Mouse (Mus musculus): ENCODE measurements at regions not wholly inside any gene's neighbourhood (a gene's known extent, or its start where the extent isn't known, plus 50 kb on each side); places are given as distances from the start of the nearest gene placed in this dataset.
A peak's percentile ranks its signal among the peaks of the same experiment; 100 is the strongest.

GRCm38 (mm10) chr6:100517662-100518061, 153.3 kb downstream of the Shq1 start:
- no peaks in the 10 kb centered on the region for H3K9me3 ChIP-seq (replicated peaks)
- H3K36me3 ChIP-seq = no peaks in the 10 kb centered on the region
- H3K4me1 ChIP-seq (replicated peaks) = peaks cover 7% of the 10 kb centered on the region
- H3K27me3 ChIP-seq = peaks cover 30% of the 10 kb centered on the region
- H3K4me2 ChIP-seq = no peak overlapping the region
- 82% methylated on average over 6 of the region's 6 CpGs for WGBS
- H3K27ac ChIP-seq = no peak overlapping the region
- no peak overlapping the region for H3K9ac ChIP-seq
- H3K4me3 ChIP-seq = no peak overlapping the region
- ATAC-seq (replicated peaks; ENCODE audit: insufficient number of reproducible peaks, insufficient read depth, low FRiP score, low read depth) = no peak

GRCm38 (mm10) chr6:100512676-100513075, 158.3 kb downstream of the Shq1 start:
- WGBS = 50% methylated on average over 4 of the region's 4 CpGs

GRCm38 (mm10) chr6:100510676-100511075, 160.3 kb downstream of the Shq1 start:
- Histone ChIP-seq H3K9ac (no peak overlapping the region), H3K27me3 (peaks cover 14% of the 10 kb centered on the region), H3K9me3 (replicated peaks) (no peaks in the 10 kb centered on the region), H3K4me2 (no peak overlapping the region), H3K4me1 (replicated peaks) (0 out of 2 replicates have a peak, but pooled peaks cover under 1% of the 10 kb centered on the region), H3K4me3 (no peak overlapping the region), H3K36me3 (no peaks in the 10 kb centered on the region), H3K27ac (no peak overlapping the region)
- WGBS = 59% methylated on average over 4 of the region's 4 CpGs
- ATAC-seq (replicated peaks; ENCODE audit: insufficient number of reproducible peaks, insufficient read depth, low FRiP score, low read depth) = no peak

More at GRCm38 (mm10) chr6:100512676-100513075, 158.3 kb downstream of the Shq1 start:
- H3K4me1 ChIP-seq (replicated peaks) = peaks cover 7% of the 10 kb centered on the region
- H3K9me3 ChIP-seq (replicated peaks) = no peaks in the 10 kb centered on the region
- H3K9ac ChIP-seq = no peak overlapping the region
- ATAC-seq (replicated peaks; ENCODE audit: insufficient number of reproducible peaks, insufficient read depth, low FRiP score, low read depth) = no peak
- H3K27me3 ChIP-seq = peaks cover 18% of the 10 kb centered on the region
- H3K27ac ChIP-seq = no peak overlapping the region
- no peaks in the 10 kb centered on the region for H3K36me3 ChIP-seq
- H3K4me3 ChIP-seq = no peak overlapping the region
- H3K4me2 ChIP-seq = no peak overlapping the region

- Histone ChIP-seq H3K4me2 (no peak overlapping the region), H3K4me1 (replicated peaks) (peaks cover 13% of the 10 kb centered on the region; the same call in 1 of the 2 replicates), H3K9me3 (replicated peaks) (no peaks in the 10 kb centered on the region), H3K9ac (no peak overlapping the region), H3K27me3 (peaks cover 12% of the 10 kb centered on the region), H3K4me3 (no peak overlapping the region), H3K36me3 (no peaks in the 10 kb centered on the region), H3K27ac (no peak overlapping the region)
- WGBS = 79% methylated on average over 15 of the region's 15 CpGs
- no peak for ATAC-seq (replicated peaks; ENCODE audit: insufficient number of reproducible peaks, insufficient read depth, low FRiP score, low read depth)
Measured at GRCm38 (mm10) chr6:100505506-100506247, 165.3 kb downstream of the Shq1 start.

GRCm38 (mm10) chr6:100502961-100503782, 167.8 kb downstream of the Shq1 start:
- Histone ChIP-seq H3K9ac (no peak overlapping the region), H3K4me1 (replicated peaks) (peaks cover 13% of the 10 kb centered on the region; the same call in 1 of the 2 replicates), H3K27me3 (peaks cover 12% of the 10 kb centered on the region), H3K27ac (no peak overlapping the region; the same call in 1 of the 2 replicates), H3K36me3 (no peaks in the 10 kb centered on the region), H3K4me3 (no peak overlapping the region), H3K4me2 (no peak overlapping the region), H3K9me3 (replicated peaks) (no peaks in the 10 kb centered on the region)
- ATAC-seq (replicated peaks; ENCODE audit: insufficient number of reproducible peaks, insufficient read depth, low FRiP score, low read depth) = peak; percentile 65
- WGBS = 50% methylated on average over 14 of the region's 14 CpGs

GRCm38 (mm10) chr6:100502139-100502538, 168.8 kb downstream of the Shq1 start:
- Histone ChIP-seq H3K27me3 (peaks cover 8% of the 10 kb centered on the region), H3K36me3 (no peaks in the 10 kb centered on the region), H3K4me3 (no peak overlapping the region), H3K4me1 (replicated peaks) (peaks cover 13% of the 10 kb centered on the region; the same call in 1 of the 2 replicates), H3K27ac (no peak overlapping the region), H3K4me2 (no peak overlapping the region), H3K9ac (no peak overlapping the region), H3K9me3 (replicated peaks) (no peaks in the 10 kb centered on the region)
- no peak for ATAC-seq (replicated peaks; ENCODE audit: insufficient number of reproducible peaks, insufficient read depth, low FRiP score, low read depth)
- 50% methylated on average over 6 of the region's 6 CpGs for WGBS

- no peak overlapping the region for H3K4me3 ChIP-seq
- no peak overlapping the region for H3K9ac ChIP-seq
- peaks cover 8% of the 10 kb centered on the region for H3K27me3 ChIP-seq
- H3K36me3 ChIP-seq = no peaks in the 10 kb centered on the region
- no peaks in the 10 kb centered on the region for H3K9me3 ChIP-seq (replicated peaks)
- no peak overlapping the region for H3K27ac ChIP-seq
- peaks cover 13% of the 10 kb centered on the region; the same call in 1 of the 2 replicates for H3K4me1 ChIP-seq (replicated peaks)
- ATAC-seq (replicated peaks; ENCODE audit: insufficient number of reproducible peaks, insufficient read depth, low FRiP score, low read depth) = peak; percentile 33; the same call in 1 of the 2 replicates
- 49% methylated on average over 2 of the region's 2 CpGs for WGBS
- no peak overlapping the region for H3K4me2 ChIP-seq
Measured at GRCm38 (mm10) chr6:100500741-100501140, 170.2 kb downstream of the Shq1 start.

- Histone ChIP-seq H3K36me3 (no peaks in the 10 kb centered on the region), H3K4me2 (no peak overlapping the region)
- WGBS = 79% methylated on average over 8 of the region's 8 CpGs
Measured at GRCm38 (mm10) chr6:100500060-100500459, 170.9 kb downstream of the Shq1 start.

GRCm38 (mm10) chr6:100498861-100499271, 172.1 kb downstream of the Shq1 start:
- 36% methylated on average over 4 of the region's 4 CpGs for WGBS
- no peak for ATAC-seq (replicated peaks; ENCODE audit: insufficient number of reproducible peaks, insufficient read depth, low FRiP score, low read depth)
- Histone ChIP-seq H3K36me3 (no peaks in the 10 kb centered on the region), H3K4me1 (replicated peaks) (peaks cover 13% of the 10 kb centered on the region; the same call in 1 of the 2 replicates), H3K27ac (no peak overlapping the region), H3K4me2 (no peak overlapping the region), H3K9me3 (replicated peaks) (no peaks in the 10 kb centered on the region), H3K27me3 (peaks cover 6% of the 10 kb centered on the region; the same call in 1 of the 2 replicates), H3K4me3 (no peak overlapping the region), H3K9ac (no peak overlapping the region)

More at GRCm38 (mm10) chr6:100500060-100500459, 170.9 kb downstream of the Shq1 start:
- no peaks in the 10 kb centered on the region for H3K9me3 ChIP-seq (replicated peaks)
- no peak for ATAC-seq (replicated peaks; ENCODE audit: insufficient number of reproducible peaks, insufficient read depth, low FRiP score, low read depth)
- H3K9ac ChIP-seq = no peak overlapping the region
- H3K27me3 ChIP-seq = peaks cover 6% of the 10 kb centered on the region; the same call in 1 of the 2 replicates
- H3K4me1 ChIP-seq (replicated peaks) = peaks cover 13% of the 10 kb centered on the region; the same call in 1 of the 2 replicates
- no peak overlapping the region for H3K27ac ChIP-seq
- H3K4me3 ChIP-seq = no peak overlapping the region

GRCm38 (mm10) chr6:100498126-100498525, 172.8 kb downstream of the Shq1 start:
- 82% methylated on average over 2 of the region's 2 CpGs for WGBS
- Histone ChIP-seq H3K4me2 (no peak overlapping the region), H3K4me1 (replicated peaks) (peaks cover 8% of the 10 kb centered on the region; the same call in 1 of the 2 replicates), H3K27me3 (peaks cover 6% of the 10 kb centered on the region; the same call in 1 of the 2 replicates), H3K9ac (no peak overlapping the region), H3K27ac (no peak overlapping the region), H3K36me3 (no peaks in the 10 kb centered on the region), H3K9me3 (replicated peaks) (no peaks in the 10 kb centered on the region), H3K4me3 (no peak overlapping the region)
- no peak for ATAC-seq (replicated peaks; ENCODE audit: insufficient number of reproducible peaks, insufficient read depth, low FRiP score, low read depth)

- no peaks in the 10 kb centered on the region for H3K4me1 ChIP-seq (replicated peaks)
- no peak for ATAC-seq (replicated peaks; ENCODE audit: insufficient number of reproducible peaks, insufficient read depth, low FRiP score, low read depth)
Measured at GRCm38 (mm10) chr6:100496135-100496534, 174.8 kb downstream of the Shq1 start.

More at GRCm38 (mm10) chr6:100496135-100496534, 174.8 kb downstream of the Shq1 start:
- no peaks in the 10 kb centered on the region for H3K36me3 ChIP-seq
- H3K4me3 ChIP-seq = no peak overlapping the region
- peaks cover 6% of the 10 kb centered on the region; the same call in 1 of the 2 replicates for H3K27me3 ChIP-seq
- H3K9me3 ChIP-seq (replicated peaks) = no peaks in the 10 kb centered on the region
- no peak overlapping the region for H3K9ac ChIP-seq
- H3K4me2 ChIP-seq = no peak overlapping the region
- no peak overlapping the region for H3K27ac ChIP-seq
